Mouse (Mus musculus) thymus, postnatal 25 days (tissue): Measurements from ENCODE around the gene Pla2g4f.
A peak's percentile ranks its signal among the peaks of the same experiment; 100 is the strongest.

Source experiments
- DNase-seq: peaks from one replicate; pipeline ENCODE4 v3.0.0; 2022

The Pla2g4f gene

DNA sequence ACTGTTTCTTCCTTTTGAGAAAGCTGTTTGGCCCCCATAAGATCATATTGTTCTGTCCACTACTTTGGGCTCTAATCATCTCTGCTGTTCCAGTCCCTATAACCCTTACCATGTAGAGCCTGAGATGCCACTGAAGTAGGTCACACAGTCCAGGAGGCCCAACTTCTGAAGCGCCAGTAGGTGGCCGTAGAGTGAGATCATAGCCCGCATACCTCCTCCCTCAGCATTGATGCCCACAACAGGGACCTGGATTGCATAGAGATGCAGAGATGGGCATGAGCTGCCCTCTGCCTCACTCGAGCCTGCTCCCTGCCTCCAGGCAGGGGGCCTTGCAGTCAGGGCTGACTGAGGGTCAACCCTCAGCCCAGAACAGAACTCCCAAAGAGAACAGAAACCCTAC, 37.0 kb downstream of the Pla2g4f start:
- DNase-seq, result no peak

DNA sequence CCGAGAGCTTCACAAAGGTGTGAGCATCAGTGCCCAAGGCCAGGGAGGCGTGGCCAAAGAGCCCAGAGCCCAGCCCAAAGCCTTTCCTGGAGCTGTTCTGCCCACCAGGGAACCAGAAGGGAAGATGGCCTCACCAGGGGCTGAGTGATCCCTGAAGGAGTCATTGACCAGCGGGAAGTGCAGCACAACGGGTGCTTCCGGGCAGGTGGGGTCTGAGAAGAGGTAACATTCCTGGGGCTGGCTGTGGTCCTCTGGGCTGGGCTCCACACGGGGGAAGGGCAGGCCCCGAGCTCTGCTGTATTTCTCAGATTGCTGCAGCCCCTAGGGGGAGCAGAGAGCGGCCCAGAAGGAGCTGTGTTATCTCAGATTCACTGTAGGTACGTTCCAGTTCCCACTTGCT, 45.3 kb downstream of the Pla2g4f start:
- DNase-seq, result peak; percentile 6

DNA sequence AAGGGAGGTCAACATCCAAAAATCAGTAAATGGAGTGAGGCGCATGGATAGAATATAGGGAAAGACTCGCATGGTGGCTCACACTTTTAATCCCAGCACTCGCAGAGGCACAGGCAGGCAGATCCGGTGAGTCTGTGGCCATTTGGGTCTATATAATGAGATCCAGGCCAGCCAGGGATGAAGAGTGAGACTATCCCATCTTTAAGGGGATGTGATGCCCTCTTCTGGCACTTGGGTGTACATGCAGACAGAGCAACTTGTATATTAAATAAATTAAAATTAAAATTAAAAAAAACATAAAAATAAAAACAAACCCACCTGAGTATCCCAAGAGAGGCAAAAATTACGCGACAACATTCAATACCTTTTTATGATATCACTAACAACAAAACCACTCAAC, 48.4 kb downstream of the Pla2g4f start:
- DNase-seq, result no peak

DNA sequence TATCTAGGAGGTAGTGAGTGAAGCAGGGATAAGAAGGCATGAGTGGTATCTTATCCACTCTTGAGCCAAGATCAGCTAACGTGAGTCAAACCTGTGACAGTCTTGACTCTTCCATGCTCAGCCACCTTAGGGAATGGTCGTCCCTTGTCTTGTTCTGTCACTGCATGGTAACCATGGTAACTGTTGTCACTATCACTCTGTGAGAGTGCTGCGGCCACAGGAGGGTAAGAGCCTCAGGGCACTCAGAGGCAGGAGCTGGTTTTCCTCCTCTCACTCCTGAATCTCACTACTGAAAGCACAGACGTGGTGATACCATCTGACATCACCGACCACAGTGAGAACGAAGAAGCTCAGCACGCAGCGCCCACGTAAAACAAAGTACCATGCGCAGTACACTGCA, 49.1 kb downstream of the Pla2g4f start:
- DNase-seq, result no peak

DNA sequence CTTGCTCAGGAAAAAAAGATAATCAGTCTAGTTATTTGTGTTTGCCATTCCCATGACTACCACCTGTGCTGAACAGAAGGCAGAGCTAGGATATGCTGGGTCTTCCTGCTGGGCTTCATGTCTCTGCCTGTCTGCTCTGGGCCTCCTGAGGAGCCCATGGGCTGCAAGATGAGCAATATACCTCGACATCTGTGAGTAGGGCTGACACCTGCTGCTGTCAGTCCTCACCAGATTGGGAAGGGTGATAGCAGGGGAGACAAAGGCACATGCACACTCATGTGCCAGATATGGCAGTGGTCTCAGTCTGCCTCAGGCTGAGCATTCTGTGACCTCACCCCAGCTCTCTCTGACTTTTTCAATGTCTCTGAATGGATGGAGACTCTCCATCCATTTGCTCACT, 51.1 kb downstream of the Pla2g4f start:
- DNase-seq, result no peak

DNA sequence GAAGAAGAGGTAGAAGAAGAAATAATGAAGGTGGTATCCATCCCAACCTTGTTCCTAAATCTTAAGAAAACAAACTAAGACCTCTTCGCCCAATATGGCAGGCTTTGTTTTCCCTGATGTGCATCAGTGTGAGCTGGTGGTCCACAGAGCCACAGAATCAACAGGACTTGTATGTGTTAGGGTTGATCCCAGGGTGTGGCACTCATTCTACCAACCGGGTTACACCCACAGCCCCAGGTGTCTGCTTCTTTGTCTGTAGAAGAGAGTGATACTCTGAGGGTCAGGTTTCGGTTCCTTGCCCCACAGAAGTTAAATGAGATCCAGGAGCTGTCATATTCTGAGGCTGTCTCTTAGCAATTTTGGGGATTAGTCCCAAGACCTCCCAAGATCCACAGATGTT, 52.6 kb downstream of the Pla2g4f start:
- DNase-seq, result no peak

DNA sequence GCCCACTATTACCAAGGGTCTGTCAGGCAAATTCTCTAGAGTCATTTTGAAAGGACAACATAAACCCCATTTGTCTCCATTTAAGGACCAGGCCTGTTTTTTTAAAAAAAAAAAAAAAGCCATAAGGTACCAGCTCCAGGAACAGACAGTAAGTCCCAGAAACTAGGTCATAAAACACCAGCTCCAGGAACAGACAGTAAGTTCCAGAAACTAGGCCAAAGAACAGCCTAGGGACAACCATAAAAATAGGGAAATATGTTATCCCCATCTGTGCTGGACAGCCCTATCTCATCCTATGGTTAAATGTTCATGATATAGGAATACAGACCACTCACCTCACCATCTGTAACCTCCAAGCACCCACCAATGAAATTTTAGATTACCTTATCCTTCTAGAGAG, 57.7 kb downstream of the Pla2g4f start:
- DNase-seq, result no peak

DNA sequence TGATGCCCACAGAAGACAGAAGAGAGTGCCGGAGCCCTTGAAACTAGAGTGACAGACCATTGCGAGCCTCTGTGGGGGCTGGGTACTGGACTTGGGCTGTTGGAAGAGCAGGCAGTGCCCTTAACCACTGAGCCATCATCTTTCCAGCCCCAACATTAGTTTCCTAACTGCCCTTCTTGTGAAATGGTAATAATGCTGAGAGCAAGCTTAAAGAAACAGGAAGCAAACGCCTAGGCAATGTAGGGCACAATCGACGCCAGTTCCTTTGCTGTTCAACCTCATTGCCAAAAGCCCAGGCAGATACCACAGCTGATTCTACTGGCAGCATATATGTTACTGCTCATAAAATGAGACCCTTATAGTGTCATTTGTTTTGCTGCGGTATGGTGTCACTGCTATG, 61.3 kb downstream of the Pla2g4f start:
- DNase-seq, result no peak
